Mouse (Mus musculus) bone marrow, adult 2 months (tissue): ENCODE results near the gene Clpx.

Source experiments
- CTCF ChIP-seq: fragments of 200-500 bp; IDR thresholded peaks from 2 replicates; pipeline ENCODE4 v1.5.1; 2011; ENCODE audit warnings: low read length, control low read depth; ENCODE audit not compliant: control insufficient read depth, insufficient read depth
- POLR2A ChIP-seq: fragments of 200-500 bp; IDR thresholded peaks from 2 replicates; pipeline ENCODE4 v1.6.1; 2011; ENCODE audit warnings: low read depth, mild to moderate bottlenecking, control low read depth, low read length, borderline replicate concordance; ENCODE audit not compliant: control insufficient read depth

DNA sequence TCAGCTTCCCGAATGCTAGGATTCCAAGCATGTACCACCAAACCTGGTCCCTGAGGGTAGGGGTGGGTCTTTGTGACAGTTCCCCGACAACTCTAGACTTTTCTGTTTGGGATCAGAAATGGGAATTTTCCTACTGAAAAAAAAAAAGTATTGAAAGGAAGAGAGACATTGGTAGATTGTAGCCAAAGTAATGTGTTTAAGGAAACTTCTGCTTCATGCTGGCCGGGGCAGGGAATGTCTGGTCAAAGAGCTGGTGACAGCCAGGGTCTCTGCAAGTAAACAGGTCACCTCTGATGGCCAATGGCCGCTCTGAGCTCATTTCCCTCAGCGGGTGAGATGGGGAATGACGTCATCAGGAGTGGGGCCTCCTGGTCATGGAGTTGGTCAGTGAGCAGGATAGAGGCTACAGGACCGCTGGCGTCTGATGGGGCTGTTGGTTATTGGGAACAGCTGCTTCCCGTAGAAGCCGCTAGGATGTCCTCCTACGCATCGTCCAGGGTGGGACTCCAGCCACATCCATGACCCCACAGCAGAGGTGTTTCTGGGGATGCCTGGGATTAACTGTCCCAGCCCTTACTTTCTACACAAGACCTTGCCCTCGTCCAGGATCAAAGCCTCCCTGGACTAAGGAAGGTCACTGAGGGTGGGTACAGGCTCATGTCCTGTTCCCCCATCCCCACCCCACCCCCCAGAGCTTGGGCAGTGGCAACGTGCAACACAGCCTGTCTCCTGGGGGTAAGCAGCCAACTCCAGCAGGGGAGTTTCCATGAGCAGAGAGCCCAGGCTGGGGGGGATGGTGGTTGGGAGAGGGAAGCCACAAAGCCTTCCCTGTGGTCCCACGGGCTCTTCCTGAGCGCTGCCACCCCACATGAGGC, 46.3 kb upstream of the Clpx start:
- TF ChIP-seq CTCF (no peak), POLR2A (no peak)
